Mouse (Mus musculus) myocyte (in vitro differentiated cells): ENCODE measurements around the gene Lpar3. TPM values are rescaled to one million over a fixed set of nuclear protein-coding genes. Genes with fewer than 3 reads are reported as not detected.

Experiments used
- H3K27me3 ChIP-seq: one replicate; pipeline ENCODE4 v1.6.1; 2011; ENCODE audit not compliant: control insufficient read depth, insufficient read depth, insufficient read length
- H3K36me3 ChIP-seq: one replicate; pipeline ENCODE4 v1.6.1; 2011; ENCODE audit not compliant: control insufficient read depth, insufficient read depth
- H3K4me2 ChIP-seq: one replicate; pipeline ENCODE4 v1.6.1; 2011; ENCODE audit warnings: low read depth, control low read depth
- H3K4me3 ChIP-seq: one replicate; pipeline ENCODE4 v1.5.1; 2011; ENCODE audit warnings: mild to moderate bottlenecking, control low read depth, moderate library complexity
- H3K79me2 ChIP-seq: one replicate; pipeline ENCODE4 v1.6.1; 2011; ENCODE audit not compliant: control insufficient read depth, insufficient read depth
- H3ac ChIP-seq: one replicate; pipeline ENCODE4 v1.6.1; 2011; ENCODE audit not compliant: control insufficient read depth, insufficient read length
- CEBPB ChIP-seq: IDR thresholded peaks from 2 replicates; pipeline ENCODE4 v1.6.1; 2011; ENCODE audit warnings: mild to moderate bottlenecking, moderate library complexity; ENCODE audit not compliant: poor library complexity, insufficient read depth, severe bottlenecking
- E2F4 ChIP-seq: IDR thresholded peaks from one replicate; pipeline ENCODE4 v1.6.1; 2011; ENCODE audit warnings: mild to moderate bottlenecking, control low read depth, moderate library complexity; ENCODE audit not compliant: insufficient read depth
- MAX ChIP-seq: IDR thresholded peaks from one replicate; pipeline ENCODE4 v1.6.1; 2011; ENCODE audit warnings: low read depth, mild to moderate bottlenecking, control low read depth
- MYOD1 ChIP-seq, 3 experiments: IDR thresholded peaks; one replicate each; pipeline ENCODE4 v1.6.1; 2011; ENCODE audit warnings: control low read depth in 2 of 3, low read depth in 2 of 3, mild to moderate bottlenecking in 2 of 3, moderate library complexity in 1 of 3; ENCODE audit not compliant: insufficient read length in 2 of 3, control insufficient read depth in 1 of 3
- MYOG ChIP-seq, 3 experiments: IDR thresholded peaks; one replicate each; pipeline ENCODE4 v1.6.1; 2011; ENCODE audit warnings: control low read depth in 2 of 3, low read depth in 2 of 3, mild to moderate bottlenecking in 2 of 3; ENCODE audit not compliant: insufficient read length in 2 of 3, control insufficient read depth in 1 of 3, insufficient read depth in 1 of 3
- POLR2A ChIP-seq: IDR thresholded peaks from one replicate; pipeline ENCODE4 v1.6.1; 2011; ENCODE audit warnings: low read depth, mild to moderate bottlenecking, control low read depth, moderate library complexity; ENCODE audit not compliant: insufficient read length
- POLR2AphosphoS2 ChIP-seq: IDR thresholded peaks from one replicate; pipeline ENCODE4 v1.6.1; 2011; ENCODE audit warnings: low read depth, control low read depth; ENCODE audit not compliant: insufficient read length
- REST ChIP-seq: IDR thresholded peaks from one replicate; pipeline ENCODE4 v1.6.1; 2011; ENCODE audit warnings: mild to moderate bottlenecking, control low read depth, moderate library complexity; ENCODE audit not compliant: insufficient read depth, insufficient read length
- SRF ChIP-seq: IDR thresholded peaks from one replicate; pipeline ENCODE4 v1.6.1; 2011; ENCODE audit warnings: low read depth; ENCODE audit not compliant: control insufficient read depth, insufficient read length
- TCF12 ChIP-seq: IDR thresholded peaks from one replicate; pipeline ENCODE4 v1.6.1; 2011; ENCODE audit warnings: mild to moderate bottlenecking, control low read depth; ENCODE audit not compliant: poor library complexity, insufficient read depth, severe bottlenecking
- TCF3 ChIP-seq: IDR thresholded peaks from one replicate; pipeline ENCODE4 v1.6.1; 2011; ENCODE audit warnings: low read depth, control low read depth; ENCODE audit not compliant: insufficient read length
- USF1 ChIP-seq: IDR thresholded peaks from one replicate; pipeline ENCODE4 v1.6.1; 2011; ENCODE audit warnings: low read depth, mild to moderate bottlenecking, control low read depth, moderate library complexity
- polyA plus RNA-seq: library from polyadenylated mRNA; unstranded; fragments of >200 nt; fragmentation: generic; extraction: Trizol; gene quantifications from one replicate; pipeline ENCODE4 v1.2.1, GENCODE M21; 2012; ENCODE audit warnings: missing spikeins

The Lpar3 gene
- polyA plus RNA-seq, 1 experiment: 0.22 TPM

GRCm38 (mm10) chr3:146333270-146333669 lies 112.5 kb downstream of the Lpar3 start:
- no peaks in the 10 kb centered on the region for H3K27me3 ChIP-seq
- no peaks in the 10 kb centered on the region for H3K79me2 ChIP-seq
- H3K36me3 ChIP-seq: no peaks in the 10 kb centered on the region
- no peak overlapping the region for H3ac ChIP-seq
- H3K4me2 ChIP-seq: no peak overlapping the region
- TF ChIP-seq USF1: no peak
- TF ChIP-seq TCF12: no peak
- no peak for TF ChIP-seq MAX
- no peak for TF ChIP-seq MYOG (IDR thresholded peaks at IDR 0.05; ENCODE audit: control insufficient read depth in 1 of 3, insufficient read depth in 1 of 3, insufficient read length in 2 of 3, low read depth in 2 of 3)
- no peak for TF ChIP-seq TCF3
- TF ChIP-seq CEBPB: no peak
- TF ChIP-seq REST: no peak
- TF ChIP-seq SRF: no peak
- no peak for TF ChIP-seq POLR2A
- no peak for TF ChIP-seq E2F4
- TF ChIP-seq MYOD1 (IDR thresholded peaks at IDR 0.05; ENCODE audit: control insufficient read depth in 1 of 3, insufficient read length in 2 of 3, low read depth in 2 of 3): no peak
- TF ChIP-seq POLR2AphosphoS2: no peak
- no peak overlapping the region for H3K4me3 ChIP-seq

GRCm38 (mm10) chr3:146334070-146334469 lies 113.3 kb downstream of the Lpar3 start:
- no peak overlapping the region for H3ac ChIP-seq
- no peak overlapping the region for H3K4me2 ChIP-seq
- H3K4me3 ChIP-seq: no peak overlapping the region
- H3K36me3 ChIP-seq: no peaks in the 10 kb centered on the region
- H3K79me2 ChIP-seq: no peaks in the 10 kb centered on the region
- TF ChIP-seq POLR2A (no peak), TCF3 (no peak), MYOD1 (IDR thresholded peaks at IDR 0.05; ENCODE audit: control insufficient read depth in 1 of 3, insufficient read length in 2 of 3, low read depth in 2 of 3) (no peak), CEBPB (no peak), REST (no peak), POLR2AphosphoS2 (no peak), E2F4 (no peak), SRF (no peak), TCF12 (no peak)
- no peaks in the 10 kb centered on the region for H3K27me3 ChIP-seq

Other genes starting within 250 kb of the Lpar3 start
- 0.73 TPM for gene Syde2, start 233.1 kb upstream of the Lpar3 start, polyA plus RNA-seq
- gene Wdr63, start 112.8 kb upstream of the Lpar3 start, polyA plus RNA-seq: 0.10 TPM
- gene Mcoln3, start 103.5 kb upstream of the Lpar3 start, polyA plus RNA-seq: not detected
- not detected for gene Mcoln2, start 71.1 kb upstream of the Lpar3 start, polyA plus RNA-seq
- 13.5 TPM for gene Ssx2ip, start 183.7 kb downstream of the Lpar3 start, polyA plus RNA-seq
- gene Ctbs, start 228.8 kb downstream of the Lpar3 start, polyA plus RNA-seq: 2.9 TPM